Mouse (Mus musculus): ENCODE results near the gene Drd3. TPM values are rescaled to one million over a fixed set of nuclear protein-coding genes. Genes with fewer than 3 reads are reported as not detected.

The Drd3 gene
- polyA plus RNA-seq, 1 experiment from 2014 or later: not detected

DNA sequence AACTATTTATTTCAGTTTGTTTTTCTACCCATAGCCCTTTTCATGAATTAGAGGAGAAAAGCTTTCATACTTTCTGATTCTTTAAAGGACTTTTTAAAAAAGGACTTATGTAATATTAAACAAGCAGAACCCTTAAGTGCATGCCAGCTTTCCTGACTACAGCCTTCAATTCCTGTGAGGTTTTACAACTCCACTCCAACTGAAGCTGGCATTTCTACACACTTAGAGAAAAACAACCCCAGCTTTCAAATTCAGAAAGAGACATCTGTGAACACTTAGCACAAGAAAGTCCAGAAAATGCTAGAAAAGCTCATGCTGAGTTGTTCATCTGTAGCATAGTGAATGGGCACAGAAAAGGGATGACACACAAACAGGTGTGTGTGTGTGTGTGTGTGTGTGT, 116.0 kb downstream of the Drd3 start:
- H3K36me3 ChIP-seq (replicated peaks; ENCODE audit: control insufficient read depth, insufficient read depth): peaks cover 31% of the 10 kb centered on the region
- H3K9ac ChIP-seq: no peak overlapping the region
- H3K27me3 ChIP-seq (ENCODE audit: control insufficient read depth, insufficient read depth, low read length): no peaks in the 10 kb centered on the region
- H3K4me3 ChIP-seq (replicated peaks; ENCODE audit: low read length): no peak overlapping the region
- no peaks in the 10 kb centered on the region for H3K9me3 ChIP-seq (ENCODE audit: control insufficient read depth, low read length)
- DNase-seq (ENCODE audit: low spot score): no peak
- no peak for ATAC-seq (ENCODE audit: low FRiP score)
- no peaks in the 10 kb centered on the region for H3K4me1 ChIP-seq (replicated peaks; ENCODE audit: control insufficient read depth, insufficient read depth, low read length)
- no peak overlapping the region for H3K4me2 ChIP-seq (replicated peaks)
- 0 out of 2 replicates have a peak overlapping the region, but pooled peaks have one; percentile 16 for H3K27ac ChIP-seq

DNA sequence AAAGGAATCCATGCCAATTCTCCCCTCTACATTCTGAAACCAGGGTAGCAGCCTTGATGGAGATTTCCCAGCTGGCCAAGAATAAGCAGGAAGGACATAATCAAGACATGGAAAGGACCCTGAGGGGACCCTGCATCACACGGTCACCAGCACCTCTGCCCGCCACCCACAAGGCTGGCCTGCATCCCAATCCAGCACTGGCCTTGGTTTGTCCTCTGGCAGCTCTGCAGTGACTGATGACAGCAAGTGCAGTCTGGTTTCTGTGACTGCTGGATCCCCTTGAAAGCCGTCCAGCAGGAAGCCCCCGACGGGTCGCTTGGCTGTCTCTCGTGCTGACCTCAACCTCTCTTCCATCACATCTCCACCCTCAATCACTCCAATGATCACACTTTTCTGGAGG, 117.6 kb downstream of the Drd3 start:
- H3K4me2 ChIP-seq (replicated peaks): no peak overlapping the region
- no peaks in the 10 kb centered on the region for H3K27me3 ChIP-seq (ENCODE audit: control insufficient read depth, insufficient read depth, low read length)
- no peak for DNase-seq (ENCODE audit: low spot score)
- no peak for ATAC-seq (ENCODE audit: low FRiP score)
- H3K9ac ChIP-seq: no peak overlapping the region
- no peak overlapping the region for H3K4me3 ChIP-seq (replicated peaks; ENCODE audit: low read length)
- H3K4me1 ChIP-seq (replicated peaks; ENCODE audit: control insufficient read depth, insufficient read depth, low read length): no peaks in the 10 kb centered on the region
- peaks cover 46% of the 10 kb centered on the region for H3K36me3 ChIP-seq (replicated peaks; ENCODE audit: control insufficient read depth, insufficient read depth)
- 90% methylated on average over 7 of the region's 7 CpGs for WGBS
- H3K27ac ChIP-seq: no peak overlapping the region
- no peaks in the 10 kb centered on the region for H3K9me3 ChIP-seq (ENCODE audit: control insufficient read depth, low read length)

Small RNAs within 50 kb of the gene (microRNA-seq; reads per million reads assigned to microRNA genes)
- gene Gm25996: not detected

Other genes with a start within 250 kb of the Drd3 start
- gene Tigit, start 89.9 kb upstream of the Drd3 start, polyA plus RNA-seq (2014; fragmentation: Nextera tagmentation; extraction: Ambion mirVana): not detected in 2 replicates
- 4.2 and 7.7 TPM in 2 replicates for gene Ccdc191, start 135.8 kb downstream of the Drd3 start, polyA plus RNA-seq (2014; fragmentation: Nextera tagmentation; extraction: Ambion mirVana)
- gene Qtrt2, start 172.8 kb downstream of the Drd3 start, polyA plus RNA-seq (2014; fragmentation: Nextera tagmentation; extraction: Ambion mirVana): 23.3 and 26.3 TPM in 2 replicates
- gene Zdhhc23, start 225.8 kb downstream of the Drd3 start, polyA plus RNA-seq (2014; fragmentation: Nextera tagmentation; extraction: Ambion mirVana): 3.6 and 3.8 TPM in 2 replicates

All from hindbrain, embryonic 14.5 days (tissue).